Mouse (Mus musculus) CH12.LX (cell line): ENCODE measurements around the gene Cdk5rap3. TPM values are rescaled to one million over a fixed set of nuclear protein-coding genes. Genes with fewer than 3 reads are reported as not detected.

Source experiments
- DNase-seq: peaks from one replicate; pipeline ENCODE4 v3.0.0-alpha.2; 2013; ENCODE audit errors: extremely low read depth
- H3K27ac ChIP-seq: 2 replicates; pipeline ENCODE4 v1.5.1; 2012; ENCODE audit warnings: low read depth, mild to moderate bottlenecking, control low read depth, moderate library complexity; ENCODE audit not compliant: insufficient read depth
- H3K27me3 ChIP-seq: replicated peaks from 2 replicates; pipeline ENCODE3; 2012; ENCODE audit warnings: inconsistent platforms
- H3K36me3 ChIP-seq, 2 experiments: replicated peaks in 1 of 2; 2 replicates each; pipeline versions ENCODE3 to v1.6.1; 2012; ENCODE audit warnings: inconsistent platforms in 1 of 2, low read length in 1 of 2, mild to moderate bottlenecking in 1 of 2, mixed read lengths in 1 of 2, moderate library complexity in 1 of 2; ENCODE audit not compliant: control insufficient read depth in 1 of 2, insufficient read depth in 1 of 2
- H3K4me1 ChIP-seq, 2 experiments: 2 replicates each; pipeline ENCODE4 v1.6.1; 2012; ENCODE audit warnings: inconsistent platforms in 1 of 2, moderate library complexity in 1 of 2; ENCODE audit not compliant: insufficient read depth in 2 of 2, control insufficient read depth in 1 of 2
- H3K4me2 ChIP-seq: 2 replicates; pipeline ENCODE4 v1.6.1; 2012; ENCODE audit warnings: low read depth, mild to moderate bottlenecking, control low read depth; ENCODE audit not compliant: poor library complexity, insufficient read depth, severe bottlenecking
- H3K4me3 ChIP-seq, 3 experiments: fragments of 150-350 bp in 1 of 3; sonication (generic) in 1 of 3; replicated peaks in 1 of 3; 2 replicates each; pipeline versions ENCODE3 to v1.5.1; 2011 to 2012; ENCODE audit warnings: low read depth in 2 of 3, low read length in 2 of 3, mild to moderate bottlenecking in 2 of 3, moderate library complexity in 2 of 3, control low read depth in 1 of 3, improper control_type of control experiment in 1 of 3, inconsistent platforms in 1 of 3, mixed read lengths in 1 of 3; ENCODE audit not compliant: poor library complexity in 1 of 3
- H3K79me2 ChIP-seq: replicated peaks from 2 replicates; pipeline ENCODE4 v1.6.1; 2012; ENCODE audit warnings: mild to moderate bottlenecking, moderate library complexity; ENCODE audit not compliant: control insufficient read depth, poor library complexity, insufficient read depth, severe bottlenecking; ENCODE audit errors: extremely low read depth
- H3K9ac ChIP-seq: 2 replicates; pipeline ENCODE4 v1.6.1; 2012; ENCODE audit warnings: low read depth, mild to moderate bottlenecking, control low read depth, moderate library complexity; ENCODE audit not compliant: insufficient read depth
- H3K9me3 ChIP-seq: replicated peaks from 2 replicates; pipeline ENCODE3; 2012; ENCODE audit warnings: low read length, inconsistent platforms, mixed read lengths
- BHLHE40 ChIP-seq: IDR thresholded peaks from 2 replicates; pipeline ENCODE4 v1.6.1; 2011; ENCODE audit warnings: mild to moderate bottlenecking, low read depth, low read length, improper control_type of control experiment
- CHD1 ChIP-seq: IDR thresholded peaks from 2 replicates; pipeline ENCODE4 v1.6.1; 2012; ENCODE audit warnings: low read depth, low read length, improper control_type of control experiment, inconsistent platforms
- CHD2 ChIP-seq: IDR thresholded peaks from 2 replicates; pipeline ENCODE4 v1.6.1; 2011; ENCODE audit warnings: low read length, improper control_type of control experiment
- E2F4 ChIP-seq: IDR thresholded peaks from 2 replicates; pipeline ENCODE4 v1.6.1; 2011; ENCODE audit warnings: low read depth, low read length, improper control_type of control experiment; ENCODE audit not compliant: insufficient replicate concordance
- EP300 ChIP-seq: IDR thresholded peaks from 2 replicates; pipeline ENCODE4 v1.6.1; 2011; ENCODE audit warnings: low read length, improper control_type of control experiment
- ETS1 ChIP-seq: conservative IDR thresholded peaks from 2 replicates; pipeline ENCODE4 v1.6.1; 2012; ENCODE audit warnings: low read depth, mild to moderate bottlenecking, inconsistent platforms, low read length, improper control_type of control experiment, moderate library complexity
- HCFC1 ChIP-seq: IDR thresholded peaks from 2 replicates; pipeline ENCODE4 v1.6.1; 2012; ENCODE audit warnings: low read depth, mild to moderate bottlenecking, inconsistent platforms, low read length, improper control_type of control experiment
- JUND ChIP-seq: conservative IDR thresholded peaks from 2 replicates; pipeline ENCODE4 v1.6.1; 2011; ENCODE audit warnings: low read depth, low read length, improper control_type of control experiment
- KAT2A ChIP-seq: IDR thresholded peaks from 2 replicates; pipeline ENCODE4 v1.6.1; 2012; ENCODE audit warnings: low read length, improper control_type of control experiment, inconsistent platforms; ENCODE audit not compliant: insufficient replicate concordance
- MAFK ChIP-seq: IDR thresholded peaks from 2 replicates; pipeline ENCODE4 v1.6.1; 2011; ENCODE audit warnings: low read length, improper control_type of control experiment; ENCODE audit not compliant: insufficient replicate concordance
- NRF1 ChIP-seq: IDR thresholded peaks from 2 replicates; pipeline ENCODE4 v1.6.1; 2014; ENCODE audit warnings: low read depth, mild to moderate bottlenecking, inconsistent platforms, low read length, improper control_type of control experiment, moderate library complexity
- RCOR1 ChIP-seq: conservative IDR thresholded peaks from 2 replicates; pipeline ENCODE4 v1.6.1; 2012; ENCODE audit warnings: low read depth, mild to moderate bottlenecking, inconsistent platforms, low read length, improper control_type of control experiment
- SMC3 ChIP-seq: IDR thresholded peaks from 2 replicates; pipeline ENCODE4 v1.6.1; 2011; ENCODE audit warnings: low read depth, low read length, improper control_type of control experiment
- TCF12 ChIP-seq: IDR thresholded peaks from 2 replicates; pipeline ENCODE4 v1.6.1; 2014; ENCODE audit warnings: low read depth, mild to moderate bottlenecking, inconsistent platforms, low read length, improper control_type of control experiment
- USF1 ChIP-seq: IDR thresholded peaks from 2 replicates; pipeline ENCODE4 v1.6.1; 2014; ENCODE audit warnings: low read depth, mild to moderate bottlenecking, inconsistent platforms, low read length, improper control_type of control experiment
- ZC3H11A ChIP-seq: IDR thresholded peaks from 2 replicates; pipeline ENCODE4 v1.6.1; 2012; ENCODE audit warnings: low read depth, mild to moderate bottlenecking, inconsistent platforms, low read length, improper control_type of control experiment
- dilution Hi-C: fragments of 300-500 bp; cut with MboI; formaldehyde crosslinking; loops from 2 replicates; pipeline ENCODE4 v1.14.3; 2020; ENCODE audit warnings: low sequenced_read_pairs; ENCODE audit not compliant: extremely low pct_unique_long_range_greater_than_20kb, extremely low pct_ligation_motif_present
- in situ Hi-C: fragments of 300-500 bp; cut with MboI; formaldehyde crosslinking; loops from 3 replicates; pipeline ENCODE4 v1.14.3; 2019; ENCODE audit warnings: low sequenced_read_pairs, low pct_ligation_motif_present, low pct_unique_long_range_greater_than_20kb, mixed read lengths
- polyA plus RNA-seq: library from polyadenylated mRNA; unstranded; fragments of >175 nt; gene quantifications from 2 replicates; pipeline ENCODE4 v1.2.1, GENCODE M21; 2012; ENCODE audit warnings: low read depth; ENCODE audit not compliant: insufficient read length
- total RNA-seq, 2 experiments: library from RNA; depleted of rRNA; stranded (reverse); fragments of 300-350 nt in 1 of 2; fragments of >200 nt in 1 of 2; gene quantifications; 2 replicates each; pipeline ENCODE4 v1.2.3; 2012 to 2014

Cdk5rap3 gene
- total and polyA plus RNA-seq, 3 experiments, result 61.6 to 112 (median 70.3) TPM

- H3K9ac ChIP-seq, result no peak overlapping the region
- in situ Hi-C loops (loop anchor here (5.0 kb wide), 1 partner anchor 32 kb away; no protein-coding TSS in a partner anchor), dilution Hi-C loops (no loop called here)
- no peak overlapping the region for H3K4me3 ChIP-seq
- no peak for DNase-seq
- H3K9me3 ChIP-seq, result no peaks in the 10 kb centered on the region
- H3K4me1 ChIP-seq, result peaks cover under 1 to 2% of the 10 kb centered on the region in 2 experiments; a peak in 1 of 4 replicates
- H3K36me3 ChIP-seq, result peaks cover 0 to under 1% of the 10 kb centered on the region in 2 experiments
- H3K79me2 ChIP-seq, result no peaks in the 10 kb centered on the region
- TF ChIP-seq JUND (no peak), EP300 (no peak), RCOR1 (no peak), CHD1 (no peak), E2F4 (no peak), ZC3H11A (no peak), USF1 (no peak), ETS1 (no peak), SMC3 (no peak), KAT2A (no peak), NRF1 (no peak), HCFC1 (no peak), TCF12 (no peak), BHLHE40 (no peak), MAFK (no peak), CHD2 (no peak)
- H3K4me2 ChIP-seq, result no peak overlapping the region
- no peak overlapping the region for H3K27ac ChIP-seq
- peaks cover 34% of the 10 kb centered on the region for H3K27me3 ChIP-seq
Measured at GRCm38 (mm10) chr11:96929766-96930331, 13.6 kb upstream of the Cdk5rap3 start.

- 0 out of 4 replicates have a peak, but pooled peaks cover 0 to 4% of the 10 kb centered on the region in 2 experiments for H3K4me1 ChIP-seq
- DNase-seq, result no peak
- TF ChIP-seq EP300, result no peak
- no peak overlapping the region for H3K9ac ChIP-seq
- H3K27ac ChIP-seq, result no peak overlapping the region
- dilution Hi-C loops, result no loop called here
- no peak overlapping the region for H3K4me2 ChIP-seq
- in situ Hi-C loops, result loop anchor here (5.0 kb wide), 1 partner anchor 33 kb away; no protein-coding TSS in a partner anchor
- no peaks in the 10 kb centered on the region for H3K79me2 ChIP-seq
- no peak overlapping the region for H3K4me3 ChIP-seq
- no peaks in the 10 kb centered on the region for H3K36me3 ChIP-seq
- no peaks in the 10 kb centered on the region for H3K9me3 ChIP-seq
- peaks cover 37% of the 10 kb centered on the region for H3K27me3 ChIP-seq
Measured at GRCm38 (mm10) chr11:96929096-96929765, 12.9 kb upstream of the Cdk5rap3 start.
